Mouse (Mus musculus) embryo, embryonic 10 days (tissue): ENCODE measurements at regions not wholly inside any gene's neighbourhood (a gene's known extent, or its start where the extent isn't known, plus 50 kb on each side); places are given as distances from the start of the nearest gene placed in this dataset.
"Not testable (repeated sequence)": the region's sequence is repeated elsewhere in the genome, so short reads cannot be mapped to it uniquely, and the experiment has no call there.

Experiments used
- DNase-seq: peaks from one replicate; pipeline ENCODE4 v3.0.0-alpha.2; 2015; ENCODE audit warnings: low spot score

DNA sequence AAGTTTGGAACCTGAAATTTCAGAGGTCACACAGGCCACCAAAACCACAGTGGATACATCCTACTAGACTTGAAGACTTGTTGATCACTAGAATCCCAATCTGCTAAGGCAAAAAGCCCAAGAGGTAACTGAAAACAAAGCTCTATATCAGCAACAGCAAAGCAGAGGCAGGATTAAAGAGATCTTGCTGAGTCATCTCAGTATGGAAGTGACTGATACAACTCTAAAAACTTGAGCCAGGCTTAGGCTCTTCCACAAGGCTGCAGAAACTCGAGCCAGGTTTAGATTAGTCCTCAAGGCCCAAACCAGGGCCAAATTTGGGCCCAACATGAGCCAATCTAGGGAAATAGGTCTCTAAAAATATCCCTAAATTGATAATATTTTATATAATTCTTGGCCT, 56.2 kb downstream of the Speer3 start:
- DNase-seq: no peak

DNA sequence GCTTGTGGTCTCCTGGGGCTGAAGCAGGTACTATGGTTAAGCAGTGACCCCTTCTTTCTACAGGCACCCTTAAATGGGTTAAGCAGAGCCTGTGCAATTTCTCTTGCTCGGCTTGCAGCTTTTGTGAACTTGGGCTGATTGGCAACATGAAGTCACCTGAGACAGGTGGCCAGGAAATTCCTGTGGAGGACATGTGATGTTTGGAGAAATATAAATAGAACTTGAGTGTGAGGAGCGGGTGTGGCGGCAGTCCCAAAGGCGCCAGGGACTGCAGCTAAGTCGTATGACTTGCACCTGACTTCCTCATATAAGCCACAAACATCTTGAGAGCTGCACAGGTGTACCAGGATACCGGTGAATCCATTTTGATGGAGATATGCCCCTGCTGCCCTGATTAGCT, 88.8 kb downstream of the Speer3 start:
- DNase-seq: not testable (repeated sequence)

DNA sequence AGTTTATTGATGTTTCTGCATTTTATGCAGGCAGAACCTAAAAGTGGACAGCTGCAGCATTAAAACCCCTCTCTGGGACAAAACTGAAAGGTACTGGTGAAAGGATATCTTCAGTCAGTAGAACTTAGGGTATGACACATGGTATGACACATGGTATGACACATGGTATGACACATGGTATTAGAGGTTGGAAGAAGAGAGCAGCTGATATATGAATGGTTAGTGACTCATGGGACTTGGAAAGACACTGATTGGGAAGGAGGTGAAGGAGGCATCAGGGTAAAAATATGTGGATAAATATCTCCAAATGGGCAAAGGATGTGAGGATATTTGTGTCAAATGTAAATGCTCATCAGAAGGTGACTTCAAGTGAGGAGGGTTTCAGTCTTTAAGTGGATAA, 97.0 kb downstream of the Speer3 start:
- no peak for DNase-seq

DNA sequence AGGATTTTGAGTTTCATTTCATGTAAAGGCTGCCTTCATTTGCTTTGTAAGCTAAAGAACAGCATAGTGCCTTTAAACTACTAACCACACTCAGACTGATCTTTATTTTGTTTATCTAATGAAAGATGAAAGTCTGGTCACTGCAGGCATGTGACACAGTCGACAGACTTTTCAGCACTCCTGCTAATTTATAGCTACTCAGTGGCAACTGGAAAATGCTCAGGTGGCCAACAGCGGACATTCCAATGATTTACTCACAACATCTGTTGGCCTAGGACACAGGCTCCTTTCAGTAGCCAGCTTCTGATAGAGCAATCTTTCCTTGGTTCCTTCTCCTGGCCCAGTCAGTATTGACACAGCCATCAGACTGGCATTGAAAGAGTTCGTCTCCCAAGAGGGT, 116.8 kb upstream of the Sema3e start:
- peak; percentile 57 for DNase-seq

DNA sequence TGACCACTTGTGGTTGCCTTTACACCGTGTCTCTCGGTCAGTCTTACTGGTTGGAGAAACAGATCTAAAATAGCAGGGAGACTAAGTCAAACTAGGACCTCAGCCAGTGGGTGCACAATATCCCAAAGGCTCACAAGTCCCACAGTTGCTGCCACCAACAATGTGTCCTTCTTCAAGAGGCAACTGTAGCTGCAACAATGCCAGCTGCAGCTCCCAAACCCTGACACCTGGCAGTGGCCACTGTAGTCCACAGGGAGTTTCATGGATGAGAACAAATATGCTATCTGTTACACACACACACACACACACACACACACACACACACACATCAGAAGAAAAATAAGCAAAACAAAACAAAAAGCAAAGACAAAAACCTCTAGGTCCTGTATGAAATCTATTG, 107.7 kb upstream of the Sema3e start:
- no peak for DNase-seq

DNA sequence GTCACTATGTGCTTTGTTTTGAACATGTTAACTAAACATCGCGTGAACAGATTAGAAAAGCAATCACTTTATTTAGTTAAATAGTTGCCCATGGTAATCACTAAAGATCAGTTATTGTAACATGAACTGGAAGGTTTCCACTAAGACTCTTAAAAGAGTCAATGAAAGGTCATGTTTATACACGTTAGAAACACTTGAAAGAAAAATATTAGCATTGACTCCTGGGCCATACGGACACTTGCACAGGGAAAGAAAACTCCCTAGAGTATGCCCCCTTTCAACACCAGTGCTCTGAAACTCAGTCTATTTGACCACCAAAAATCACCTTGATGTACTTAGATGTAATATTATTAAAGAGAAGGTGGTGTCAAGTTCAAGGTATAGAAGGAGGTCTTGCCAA, 102.8 kb upstream of the Sema3e start:
- DNase-seq: peak; percentile 13

DNA sequence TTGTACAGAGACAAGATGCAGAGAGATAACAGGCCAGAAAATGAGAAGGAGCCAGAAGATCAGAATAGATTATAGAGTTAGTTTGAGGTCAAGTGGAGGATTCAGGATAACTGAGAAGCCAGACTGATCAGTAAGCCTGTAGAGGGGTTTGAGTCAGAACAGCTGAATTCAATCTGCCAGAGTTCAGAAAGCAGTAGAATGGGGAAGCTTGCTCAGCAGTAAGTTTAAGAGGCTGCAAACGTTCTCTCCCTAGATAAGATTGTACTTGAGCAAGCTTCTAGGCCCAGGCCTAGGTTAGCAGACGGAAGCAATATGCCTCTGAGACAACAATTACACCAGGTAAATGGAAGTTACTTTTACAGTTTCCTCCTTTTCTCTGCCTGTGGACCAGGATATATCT, 94.1 kb upstream of the Sema3e start:
- no peak for DNase-seq

DNA sequence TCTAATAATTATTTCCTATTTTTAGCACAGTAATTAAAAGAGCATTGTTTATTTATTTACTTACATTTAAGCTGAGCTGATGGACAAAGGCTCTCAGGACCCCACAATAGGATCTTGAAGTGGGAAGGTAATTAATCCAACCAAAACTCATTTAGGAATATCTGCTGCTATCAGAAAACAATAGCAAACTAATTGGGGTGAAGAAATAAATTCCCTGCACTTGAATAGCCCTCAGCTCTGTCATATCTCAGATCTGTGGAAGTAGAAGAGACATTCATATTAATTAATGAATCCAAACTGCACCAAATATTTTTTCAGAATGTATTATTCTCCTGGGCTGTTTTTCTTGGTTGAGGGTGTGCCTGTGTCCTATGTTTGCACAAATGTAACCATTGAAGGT, 73.7 kb upstream of the Sema3e start:
- DNase-seq: no peak

DNA sequence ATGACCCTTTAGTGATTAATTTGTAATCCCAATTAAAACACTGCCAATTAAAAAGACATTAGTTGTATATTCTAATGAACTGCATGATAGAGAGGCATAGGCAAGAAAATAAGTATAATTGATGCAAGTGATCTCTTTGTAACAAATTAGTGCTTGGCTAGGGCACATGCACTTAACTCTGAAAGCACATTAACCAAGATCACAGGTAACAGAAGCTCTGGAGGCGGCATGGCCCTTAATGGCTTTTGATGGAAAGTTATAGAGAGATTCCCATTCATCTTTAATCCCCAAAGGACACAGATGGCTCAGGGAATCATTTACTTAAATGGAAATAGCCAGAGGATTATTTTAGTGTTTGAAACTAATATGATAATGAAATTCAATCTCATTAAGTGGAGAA, 69.5 kb upstream of the Sema3e start:
- DNase-seq: no peak

DNA sequence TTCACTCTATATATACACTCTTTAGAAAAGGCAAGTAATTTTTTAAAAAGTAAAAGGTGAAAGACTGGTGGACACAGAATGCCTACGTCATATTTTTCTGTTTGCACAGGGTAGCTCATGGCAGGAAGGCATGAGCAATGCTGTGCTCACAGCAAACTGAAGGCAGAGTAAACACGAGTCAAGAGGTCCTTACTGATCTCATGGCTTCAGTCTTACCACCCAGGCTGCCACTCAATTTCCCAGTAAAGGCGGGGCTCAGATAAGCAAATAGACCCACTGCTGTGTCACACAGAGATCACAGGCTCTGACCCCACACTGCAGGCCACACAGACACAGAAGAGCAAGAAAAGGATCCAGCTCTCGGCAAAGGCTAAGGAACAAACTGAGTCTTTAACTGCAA, 65.5 kb upstream of the Sema3e start:
- peak; percentile 9 for DNase-seq

DNA sequence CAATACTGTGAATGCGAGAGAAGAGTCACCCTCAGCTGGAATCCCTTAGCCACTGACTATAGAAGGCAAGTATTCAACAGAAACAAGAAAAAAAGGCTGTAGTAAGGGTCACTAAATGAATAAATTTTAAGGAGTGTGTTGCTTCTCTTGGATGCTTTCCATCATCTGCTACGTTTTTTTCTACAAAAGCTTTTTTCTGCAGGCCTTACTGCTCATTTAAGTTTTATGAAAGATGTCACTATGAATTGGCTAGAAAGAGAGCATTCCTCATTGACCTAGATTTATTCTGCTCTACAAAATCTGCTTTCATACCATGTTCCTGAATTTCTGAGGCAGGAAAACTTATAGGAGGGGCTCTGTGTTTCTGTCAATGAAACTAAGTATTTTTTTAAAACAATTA, 59.2 kb upstream of the Sema3e start:
- no peak for DNase-seq

DNA sequence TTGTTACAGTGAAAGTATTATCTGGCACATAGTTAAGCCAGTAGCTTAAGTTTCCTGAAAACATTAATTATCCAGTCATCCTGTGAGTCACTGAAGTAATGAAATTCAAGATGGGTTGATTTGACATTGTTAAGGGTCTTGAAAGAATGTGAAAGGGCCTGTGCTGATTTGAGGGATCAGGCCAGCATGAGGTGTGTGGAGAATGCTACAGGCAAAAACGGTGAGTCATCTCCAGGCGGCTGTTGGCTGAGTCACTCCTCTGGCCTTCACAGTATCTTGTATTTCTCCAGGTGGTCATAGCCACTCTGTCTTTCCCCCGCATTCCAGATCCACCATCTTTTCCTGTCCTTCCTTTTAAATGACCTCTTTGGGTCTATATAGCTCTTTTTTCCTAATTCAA, 50.4 kb upstream of the Sema3e start:
- DNase-seq: peak; percentile 42
